Mouse (Mus musculus) hindbrain, postnatal 0 days (tissue): ENCODE results near the gene Tiprl. TPM values are rescaled to one million over a fixed set of nuclear protein-coding genes. Genes with fewer than 3 reads are reported as not detected.

ENCODE experiments used
- ATAC-seq: fragments of 200-750 bp; cut with Nextera tagmentation; 2 replicates; pipeline ENCODE4 v1.8.0; 2017; ENCODE audit warnings: mild to moderate bottlenecking, moderate TSS enrichment, moderate library complexity
- DNase-seq: peaks from one replicate; pipeline ENCODE4 v3.0.0-alpha.2; 2015; ENCODE audit warnings: low spot score
- H3K27ac ChIP-seq: fragments of 300-500 bp; sonication (generic); 2 replicates; pipeline ENCODE4 v1.5.1; 2014; ENCODE audit warnings: mild to moderate bottlenecking
- H3K27me3 ChIP-seq: fragments of 300-500 bp; sonication (generic); 2 replicates; pipeline ENCODE4 v1.6.1; 2014; ENCODE audit warnings: low read length, mixed read lengths; ENCODE audit not compliant: insufficient read depth
- H3K36me3 ChIP-seq: fragments of 300-500 bp; sonication (generic); 2 replicates; pipeline ENCODE4 v1.6.1; 2014; ENCODE audit warnings: low read length, mixed read lengths; ENCODE audit not compliant: insufficient read depth
- H3K4me1 ChIP-seq: fragments of 300-500 bp; sonication (generic); 2 replicates; pipeline ENCODE4 v1.6.1; 2014; ENCODE audit warnings: antibody characterized with exemption, low read length, mixed read lengths; ENCODE audit not compliant: insufficient read depth
- H3K4me2 ChIP-seq: fragments of 300-500 bp; sonication (generic); 2 replicates; pipeline ENCODE4 v1.6.1; 2014; ENCODE audit warnings: low read depth, mild to moderate bottlenecking, low read length, moderate library complexity, mixed read lengths
- H3K4me3 ChIP-seq: fragments of 300-500 bp; sonication (generic); 2 replicates; pipeline ENCODE4 v1.5.1; 2014; ENCODE audit warnings: low read length
- H3K9ac ChIP-seq: fragments of 300-500 bp; sonication (generic); replicated peaks from 2 replicates; pipeline ENCODE4 v1.6.1; 2014; ENCODE audit warnings: mild to moderate bottlenecking, low read length, moderate library complexity, mixed read lengths
- H3K9me3 ChIP-seq: fragments of 300-500 bp; sonication (generic); 2 replicates; pipeline ENCODE4 v1.6.1; 2016; ENCODE audit warnings: low read length, mixed read lengths
- CTCF ChIP-seq: IDR thresholded peaks from 2 replicates; pipeline ENCODE4 v1.5.1; 2016; ENCODE audit warnings: antibody characterized with exemption, control low read depth, low read depth
- whole genome bisulfite sequencing: fragments of 180-500 bp; shearing (Covaris S2); extraction: QIAGEN DNeasy Blood & Tissue Kit; methylation state at CpG from one replicate; pipeline ENCODE4 v1.1.7; 2014; 5-methylcytosine and 5-hydroxymethylcytosine counted together
- polyA plus RNA-seq: library from polyadenylated mRNA; unstranded; fragments of >200 nt; fragmentation: Nextera tagmentation; extraction: Ambion mirVana; gene quantifications from 2 replicates; pipeline ENCODE4 v1.2.1, GENCODE M21; 2015
- total RNA-seq: library from RNA; depleted of rRNA; stranded (reverse); fragments of >200 nt; gene quantifications from 2 replicates; pipeline ENCODE4 v1.2.3, GENCODE M21; 2014

Tiprl gene
- total and polyA plus RNA-seq, 2 experiments from 2014 or later = 37.1 to 129 TPM

DNA sequence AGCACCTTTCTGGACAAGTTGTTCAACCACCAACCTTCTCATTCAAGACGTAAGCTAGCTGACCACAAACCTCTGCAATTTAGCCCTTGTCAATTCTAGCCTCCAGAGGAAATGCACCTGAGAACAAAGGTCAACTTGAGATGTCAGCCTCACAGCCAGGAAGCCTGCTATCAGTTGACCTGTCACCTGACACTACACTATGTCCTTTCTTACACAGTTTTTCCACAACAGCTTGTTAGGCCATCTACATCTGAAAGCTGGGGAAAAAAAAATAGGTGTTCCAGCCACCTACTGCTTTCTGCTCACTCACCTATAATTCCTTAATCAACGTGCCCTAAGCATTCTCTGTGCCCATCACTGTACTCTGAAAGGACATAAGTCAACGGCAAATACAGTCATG is 52.6 kb downstream of the Tiprl start:
- H3K9me3 ChIP-seq = no peaks in the 10 kb centered on the region
- H3K27me3 ChIP-seq = no peaks in the 10 kb centered on the region
- H3K4me1 ChIP-seq = no peaks in the 10 kb centered on the region
- ATAC-seq (no peak), DNase-seq (no peak)
- WGBS = 90% methylated on average over 3 of the region's 3 CpGs
- no peak overlapping the region for H3K4me3 ChIP-seq
- H3K27ac ChIP-seq = no peak overlapping the region
- no peak overlapping the region for H3K4me2 ChIP-seq
- H3K36me3 ChIP-seq = no peaks in the 10 kb centered on the region
- H3K9ac ChIP-seq = no peak overlapping the region
- TF ChIP-seq CTCF = no peak

DNA sequence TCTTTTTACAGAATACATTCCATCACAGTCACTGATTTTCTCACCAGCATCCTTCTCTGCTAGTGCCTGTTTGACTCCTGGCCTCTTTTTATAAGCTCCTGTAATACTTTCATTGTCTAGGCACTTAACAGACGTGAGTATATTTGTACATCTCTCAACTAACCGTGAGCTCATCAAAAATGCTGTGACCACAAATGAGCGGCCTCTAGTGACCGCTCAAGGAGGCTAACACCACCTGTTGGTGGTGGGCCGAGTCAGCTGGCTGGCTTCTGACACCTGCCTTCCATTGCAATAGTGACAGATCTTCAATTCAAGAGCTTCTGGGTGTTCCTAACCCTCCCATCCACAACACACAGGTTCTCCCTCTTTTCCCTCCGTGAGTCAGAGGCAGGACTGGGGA is 53.4 kb downstream of the Tiprl start:
- no peak for ATAC-seq
- Histone ChIP-seq H3K4me1 (no peaks in the 10 kb centered on the region), H3K27ac (no peak overlapping the region), H3K4me3 (no peak overlapping the region), H3K27me3 (no peaks in the 10 kb centered on the region), H3K4me2 (no peak overlapping the region), H3K9me3 (no peaks in the 10 kb centered on the region), H3K36me3 (no peaks in the 10 kb centered on the region), H3K9ac (no peak overlapping the region)
- no peak for DNase-seq
- no peak for TF ChIP-seq CTCF
- WGBS = 77% methylated on average over 6 of the region's 6 CpGs

DNA sequence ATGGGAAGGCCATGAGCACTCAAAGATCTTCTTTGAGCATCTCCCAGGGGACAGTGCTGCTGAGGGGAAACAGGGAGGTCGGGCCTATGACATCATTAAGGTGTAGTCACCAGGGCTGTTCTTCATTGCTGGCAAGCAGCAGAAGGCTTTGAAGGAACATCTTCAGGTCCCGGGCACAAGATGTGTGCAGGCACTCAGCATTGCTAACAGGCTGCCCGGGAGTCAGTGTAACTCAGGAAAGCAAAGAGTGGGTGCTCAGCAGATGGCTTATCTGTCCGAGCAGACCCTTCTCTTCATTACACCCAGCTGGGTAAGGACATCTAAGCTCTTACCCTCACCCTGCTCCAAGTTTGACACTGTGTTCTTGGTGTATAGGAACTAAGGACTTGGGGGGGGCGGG is 57.5 kb downstream of the Tiprl start:
- no peak for ATAC-seq

GRCm38 (mm10) chr1:165178075-165178474 is 58.7 kb downstream of the Tiprl start:
- TF ChIP-seq CTCF = no peak
- DNase-seq (no peak), ATAC-seq (no peak)
- Histone ChIP-seq H3K4me3 (no peak overlapping the region), H3K4me1 (no peaks in the 10 kb centered on the region), H3K4me2 (no peak overlapping the region), H3K9me3 (no peaks in the 10 kb centered on the region), H3K36me3 (no peaks in the 10 kb centered on the region), H3K27ac (no peak overlapping the region), H3K27me3 (no peaks in the 10 kb centered on the region), H3K9ac (no peak overlapping the region)
- 71% methylated on average over 6 of the region's 6 CpGs for WGBS

More for the DNA sequence above, 57.5 kb downstream of the Tiprl start:
- no peaks in the 10 kb centered on the region for H3K9me3 ChIP-seq
- no peaks in the 10 kb centered on the region for H3K27me3 ChIP-seq
- no peak overlapping the region for H3K4me2 ChIP-seq
- no peak overlapping the region for H3K9ac ChIP-seq
- no peak overlapping the region for H3K27ac ChIP-seq
- H3K4me1 ChIP-seq = no peaks in the 10 kb centered on the region
- no peak for DNase-seq
- H3K4me3 ChIP-seq = no peak overlapping the region
- TF ChIP-seq CTCF = no peak
- 77% methylated on average over 5 of the region's 5 CpGs for WGBS
- no peaks in the 10 kb centered on the region for H3K36me3 ChIP-seq

DNA sequence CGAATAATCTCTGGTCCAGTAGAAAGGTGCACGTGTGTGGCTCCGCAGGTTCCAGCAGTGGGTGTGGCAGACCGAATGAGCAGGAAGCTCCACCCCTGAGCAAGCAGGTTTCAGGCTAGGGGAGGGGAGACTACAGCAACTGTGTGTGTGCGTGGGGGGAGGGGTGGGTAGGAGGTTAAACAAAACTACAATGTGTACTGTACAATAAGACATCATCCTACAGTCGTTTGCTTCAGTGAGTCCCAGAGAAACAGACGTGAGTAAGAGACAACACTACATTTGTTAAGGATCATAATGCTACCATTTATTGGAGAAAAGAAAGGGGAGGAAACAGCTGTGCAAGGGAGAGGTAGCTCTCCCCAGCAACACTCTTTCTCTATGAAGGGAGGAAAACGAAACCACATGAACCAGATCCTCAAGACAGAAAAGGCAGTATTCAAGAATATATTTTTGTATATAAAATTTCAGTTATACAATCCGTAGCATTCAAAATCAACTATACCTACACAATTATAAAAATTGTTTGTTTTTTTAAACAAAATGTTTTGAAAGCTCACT is 62.7 kb downstream of the Tiprl start:
- Histone ChIP-seq H3K9me3 (no peaks in the 10 kb centered on the region), H3K36me3 (no peaks in the 10 kb centered on the region)

GRCm38 (mm10) chr1:165171277-165171676 is 65.5 kb downstream of the Tiprl start:
- 78% methylated on average over 7 of the region's 8 CpGs for WGBS
- Histone ChIP-seq H3K36me3 (no peaks in the 10 kb centered on the region), H3K9ac (no peak overlapping the region), H3K9me3 (no peaks in the 10 kb centered on the region), H3K4me1 (no peaks in the 10 kb centered on the region), H3K4me2 (no peak overlapping the region), H3K27ac (no peak overlapping the region), H3K27me3 (no peaks in the 10 kb centered on the region), H3K4me3 (no peak overlapping the region)
- ATAC-seq (no peak), DNase-seq (no peak)
- TF ChIP-seq CTCF = no peak

More for the DNA sequence above, 62.7 kb downstream of the Tiprl start:
- Histone ChIP-seq H3K4me1 (no peaks in the 10 kb centered on the region), H3K4me2 (no peak overlapping the region), H3K4me3 (no peak overlapping the region), H3K27me3 (no peaks in the 10 kb centered on the region), H3K27ac (no peak overlapping the region), H3K9ac (no peak overlapping the region)
- DNase-seq (no peak), ATAC-seq (no peak)
- WGBS = 58% methylated on average over 5 of the region's 9 CpGs
- no peak for TF ChIP-seq CTCF

DNA sequence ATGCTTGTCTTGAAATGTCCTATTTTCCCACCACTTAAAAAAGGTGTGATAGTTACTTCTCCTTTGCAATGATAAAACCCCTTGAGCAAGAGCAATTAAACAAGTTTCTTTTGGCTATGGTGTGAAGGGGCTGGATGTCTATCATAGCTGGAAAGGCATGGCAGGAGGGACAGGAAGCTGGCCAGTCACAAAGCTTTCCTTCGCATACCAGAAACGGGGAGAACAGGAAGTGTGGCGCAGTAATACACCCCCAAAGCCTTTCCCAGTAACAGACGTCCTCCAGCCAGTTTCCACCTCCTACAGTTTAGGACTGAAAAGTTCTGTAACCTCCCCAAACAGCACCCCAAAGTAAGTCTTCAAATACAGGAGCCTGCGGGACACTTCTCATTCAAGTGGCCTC is 66.6 kb downstream of the Tiprl start:
- 85% methylated on average over 5 of the region's 5 CpGs for WGBS

More for the DNA sequence above, 66.6 kb downstream of the Tiprl start:
- Histone ChIP-seq H3K9ac (no peak overlapping the region), H3K27me3 (no peaks in the 10 kb centered on the region), H3K36me3 (no peaks in the 10 kb centered on the region), H3K9me3 (no peaks in the 10 kb centered on the region), H3K27ac (no peak overlapping the region), H3K4me3 (no peak overlapping the region), H3K4me1 (no peaks in the 10 kb centered on the region), H3K4me2 (no peak overlapping the region)
- TF ChIP-seq CTCF = no peak
- DNase-seq (no peak), ATAC-seq (no peak)
